Mouse (Mus musculus): ENCODE measurements around the gene Asgr1. TPM values are rescaled to one million over a fixed set of nuclear protein-coding genes. Genes with fewer than 3 reads are reported as not detected.

Asgr1 gene
- polyA plus RNA-seq, 1 experiment from 2014 or later, result 0.46 TPM

GRCm38 (mm10) chr11:70020022-70020631, 33.8 kb upstream of the Asgr1 start:
- no peaks in the 10 kb centered on the region for H3K36me3 ChIP-seq (replicated peaks; ENCODE audit: control insufficient read depth, insufficient read depth, low read depth, low read length)
- peaks cover 11% of the 10 kb centered on the region for H3K4me1 ChIP-seq (ENCODE audit: control insufficient read depth, insufficient read depth, low read length)
- ATAC-seq (replicated peaks; ENCODE audit: insufficient number of reproducible peaks, low FRiP score, low TSS enrichment, low read depth), result no peak
- DNase-seq (ENCODE audit: low spot score), result no peak
- H3K27ac ChIP-seq (replicated peaks; ENCODE audit: low read depth, low read length), result peak overlapping the region; percentile 70
- 10% methylated on average over 8 of the region's 8 CpGs for WGBS
- no peaks in the 10 kb centered on the region for H3K9me3 ChIP-seq (replicated peaks; ENCODE audit: control insufficient read depth, low read length)
- H3K4me3 ChIP-seq (ENCODE audit: low read depth, low read length), result peak overlapping the region; percentile 20
- H3K9ac ChIP-seq (replicated peaks; ENCODE audit: low read length), result peak overlapping the region; percentile 41
- H3K4me2 ChIP-seq (ENCODE audit: low read depth, low read length), result peak overlapping the region; percentile 92
- no peaks in the 10 kb centered on the region for H3K27me3 ChIP-seq (ENCODE audit: control insufficient read depth, insufficient read depth, low read length)

DNA sequence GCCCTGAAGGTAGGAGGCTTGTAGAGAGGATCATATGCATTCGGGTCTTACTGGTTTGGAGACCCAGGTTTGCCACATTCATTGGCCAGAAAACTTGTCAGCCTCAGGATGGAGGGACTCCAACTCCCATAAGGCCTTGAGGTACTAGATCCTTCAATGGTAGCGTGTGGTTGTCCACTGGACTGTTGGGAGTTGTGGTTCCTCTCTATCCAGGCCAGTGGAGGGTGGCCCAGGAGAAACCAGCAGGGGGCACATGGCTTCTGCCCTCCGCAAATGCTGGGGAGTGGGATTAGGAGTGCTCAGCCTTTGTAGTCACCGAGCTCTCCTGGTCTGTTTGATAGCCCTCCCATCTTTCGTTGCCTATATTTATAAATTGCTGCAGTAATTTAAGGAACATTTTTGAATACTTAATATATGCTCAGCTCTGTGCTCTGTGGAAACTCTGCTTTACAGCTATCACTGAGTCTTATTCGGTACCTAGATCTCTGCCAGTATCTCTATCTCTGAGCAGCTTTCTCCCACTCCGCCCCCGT, 33.1 kb upstream of the Asgr1 start:
- Histone ChIP-seq H3K27me3 (ENCODE audit: control insufficient read depth, insufficient read depth, low read length) (no peaks in the 10 kb centered on the region), H3K9me3 (replicated peaks; ENCODE audit: control insufficient read depth, low read length) (no peaks in the 10 kb centered on the region), H3K36me3 (replicated peaks; ENCODE audit: control insufficient read depth, insufficient read depth, low read depth, low read length) (no peaks in the 10 kb centered on the region), H3K27ac (replicated peaks; ENCODE audit: low read depth, low read length) (no peak overlapping the region; the same call in none of the 2 replicates), H3K4me2 (ENCODE audit: low read depth, low read length) (peak overlapping the region; percentile 92), H3K4me1 (ENCODE audit: control insufficient read depth, insufficient read depth, low read length) (peaks cover 11% of the 10 kb centered on the region), H3K9ac (replicated peaks; ENCODE audit: low read length) (peak overlapping the region; percentile 39; the same call in 1 of the 2 replicates), H3K4me3 (ENCODE audit: low read depth, low read length) (peak overlapping the region; percentile 37)
- DNase-seq (ENCODE audit: low spot score), result peak; percentile 88
- ATAC-seq (replicated peaks; ENCODE audit: insufficient number of reproducible peaks, low FRiP score, low TSS enrichment, low read depth), result peak; percentile 82
- under 1% methylated on average over 8 of the region's 8 CpGs for WGBS

GRCm38 (mm10) chr11:70021264-70022132, 32.4 kb upstream of the Asgr1 start:
- peak; percentile 59 for ATAC-seq (replicated peaks; ENCODE audit: insufficient number of reproducible peaks, low FRiP score, low TSS enrichment, low read depth)
- Histone ChIP-seq H3K27ac (replicated peaks; ENCODE audit: low read depth, low read length) (no peak overlapping the region; the same call in 1 of the 2 replicates), H3K9me3 (replicated peaks; ENCODE audit: control insufficient read depth, low read length) (no peaks in the 10 kb centered on the region), H3K4me1 (ENCODE audit: control insufficient read depth, insufficient read depth, low read length) (peaks cover 11% of the 10 kb centered on the region), H3K9ac (replicated peaks; ENCODE audit: low read length) (peak overlapping the region; percentile 39; the same call in 1 of the 2 replicates), H3K36me3 (replicated peaks; ENCODE audit: control insufficient read depth, insufficient read depth, low read depth, low read length) (no peaks in the 10 kb centered on the region), H3K4me3 (ENCODE audit: low read depth, low read length) (peak overlapping the region; percentile 37), H3K4me2 (ENCODE audit: low read depth, low read length) (peak overlapping the region; percentile 92), H3K27me3 (ENCODE audit: control insufficient read depth, insufficient read depth, low read length) (no peaks in the 10 kb centered on the region)
- 1% methylated on average over 40 of the region's 40 CpGs for WGBS
- peak; percentile 100 for DNase-seq (ENCODE audit: low spot score)

DNA sequence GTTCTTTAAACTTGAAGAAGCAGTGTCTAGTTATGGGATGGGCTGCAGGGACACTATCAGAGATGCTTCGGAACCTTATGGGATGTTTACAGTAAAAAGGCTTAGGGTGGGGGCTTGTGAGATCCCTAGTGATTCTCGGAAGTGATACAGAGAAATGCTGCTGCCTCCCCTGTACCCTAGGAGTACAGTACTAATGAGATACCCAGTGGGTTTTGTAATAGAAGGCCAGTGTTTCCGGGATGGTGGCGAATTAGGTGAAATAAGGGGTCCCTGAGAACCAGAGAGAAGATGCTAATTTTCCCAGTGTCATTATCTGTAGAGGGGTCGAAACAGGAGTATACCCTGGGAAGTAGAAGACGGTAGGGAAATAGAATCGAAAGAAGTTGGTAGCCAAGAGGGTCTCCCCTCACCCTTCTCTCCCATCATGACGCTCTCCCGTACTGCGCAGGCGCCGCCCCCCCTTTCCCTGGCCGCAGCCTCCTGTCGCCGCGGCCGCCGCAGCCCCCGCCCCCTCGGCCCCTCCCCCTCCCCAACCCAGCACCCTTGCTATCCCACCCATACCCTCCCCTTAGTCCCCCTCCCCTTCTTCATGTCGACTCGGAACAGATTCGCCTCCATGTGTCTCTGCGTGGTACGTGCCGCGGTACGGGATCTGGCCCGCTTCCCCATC, 30.3 kb upstream of the Asgr1 start:
- 3% methylated on average over 26 of the region's 29 CpGs for WGBS
- no peaks in the 10 kb centered on the region for H3K9me3 ChIP-seq (replicated peaks; ENCODE audit: control insufficient read depth, low read length)
- peak; percentile 68 for DNase-seq (ENCODE audit: low spot score)
- peak overlapping the region; percentile 31 for H3K4me3 ChIP-seq (ENCODE audit: low read depth, low read length)
- H3K27ac ChIP-seq (replicated peaks; ENCODE audit: low read depth, low read length), result no peak overlapping the region
- H3K36me3 ChIP-seq (replicated peaks; ENCODE audit: control insufficient read depth, insufficient read depth, low read depth, low read length), result no peaks in the 10 kb centered on the region
- ATAC-seq (replicated peaks; ENCODE audit: insufficient number of reproducible peaks, low FRiP score, low TSS enrichment, low read depth), result no peak
- H3K4me2 ChIP-seq (ENCODE audit: low read depth, low read length), result peak overlapping the region; percentile 62
- H3K4me1 ChIP-seq (ENCODE audit: control insufficient read depth, insufficient read depth, low read length), result peaks cover 15% of the 10 kb centered on the region
- peak overlapping the region; percentile 29; the same call in 1 of the 2 replicates for H3K9ac ChIP-seq (replicated peaks; ENCODE audit: low read length)
- H3K27me3 ChIP-seq (ENCODE audit: control insufficient read depth, insufficient read depth, low read length), result no peaks in the 10 kb centered on the region

DNA sequence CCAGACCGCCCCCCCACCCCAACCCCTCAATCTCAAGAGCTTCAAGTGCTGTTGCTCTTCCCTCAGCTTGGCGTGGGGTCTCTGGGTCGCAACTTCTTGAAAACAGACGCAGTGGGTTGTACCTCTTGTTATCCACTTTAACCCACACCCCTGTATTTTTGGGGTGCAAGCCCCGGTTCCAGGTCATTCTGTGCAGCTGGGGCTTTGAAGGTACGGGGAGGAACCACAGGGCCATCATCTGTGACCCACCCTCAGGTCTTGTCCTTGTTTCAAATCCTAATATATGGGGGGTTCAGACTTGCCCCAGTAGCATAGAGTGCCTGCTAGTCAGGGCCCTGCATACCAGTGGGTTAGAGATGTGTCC, 29.8 kb upstream of the Asgr1 start:
- WGBS, result 17% methylated on average over 6 of the region's 6 CpGs
- Histone ChIP-seq H3K4me2 (ENCODE audit: low read depth, low read length) (peak overlapping the region; percentile 62), H3K9ac (replicated peaks; ENCODE audit: low read length) (peak overlapping the region; percentile 29; the same call in 1 of the 2 replicates), H3K4me1 (ENCODE audit: control insufficient read depth, insufficient read depth, low read length) (peaks cover 15% of the 10 kb centered on the region), H3K9me3 (replicated peaks; ENCODE audit: control insufficient read depth, low read length) (no peaks in the 10 kb centered on the region), H3K27ac (replicated peaks; ENCODE audit: low read depth, low read length) (no peak overlapping the region), H3K4me3 (ENCODE audit: low read depth, low read length) (peak overlapping the region; percentile 31), H3K27me3 (ENCODE audit: control insufficient read depth, insufficient read depth, low read length) (no peaks in the 10 kb centered on the region), H3K36me3 (replicated peaks; ENCODE audit: control insufficient read depth, insufficient read depth, low read depth, low read length) (no peaks in the 10 kb centered on the region)
- DNase-seq (ENCODE audit: low spot score) (no peak), ATAC-seq (replicated peaks; ENCODE audit: insufficient number of reproducible peaks, low FRiP score, low TSS enrichment, low read depth) (no peak)

- no peak overlapping the region for H3K9ac ChIP-seq (replicated peaks; ENCODE audit: low read length)
- H3K4me2 ChIP-seq (ENCODE audit: low read depth, low read length), result peak overlapping the region; percentile 40
- 0 out of 2 replicates have a peak overlapping the region, but pooled peaks have one; percentile 16 for H3K27ac ChIP-seq (replicated peaks; ENCODE audit: low read depth, low read length)
- H3K27me3 ChIP-seq (ENCODE audit: control insufficient read depth, insufficient read depth, low read length), result no peaks in the 10 kb centered on the region
- peaks cover 13% of the 10 kb centered on the region for H3K4me1 ChIP-seq (ENCODE audit: control insufficient read depth, insufficient read depth, low read length)
- 4% methylated on average over 18 of the region's 19 CpGs for WGBS
- ATAC-seq (replicated peaks; ENCODE audit: insufficient number of reproducible peaks, low FRiP score, low TSS enrichment, low read depth) (peak; percentile 41), DNase-seq (ENCODE audit: low spot score) (peak; percentile 76)
- peaks cover 8% of the 10 kb centered on the region for H3K36me3 ChIP-seq (replicated peaks; ENCODE audit: control insufficient read depth, insufficient read depth, low read depth, low read length)
- peak overlapping the region; percentile 7; the same call in 1 of the 2 replicates for H3K4me3 ChIP-seq (ENCODE audit: low read depth, low read length)
- no peaks in the 10 kb centered on the region for H3K9me3 ChIP-seq (replicated peaks; ENCODE audit: control insufficient read depth, low read length)
Observed at GRCm38 (mm10) chr11:70026689-70027088, 27.2 kb upstream of the Asgr1 start.

GRCm38 (mm10) chr11:70027397-70027796, 26.5 kb upstream of the Asgr1 start:
- Histone ChIP-seq H3K9me3 (replicated peaks; ENCODE audit: control insufficient read depth, low read length) (no peaks in the 10 kb centered on the region), H3K4me2 (ENCODE audit: low read depth, low read length) (peak overlapping the region; percentile 40; the same call in 1 of the 2 replicates), H3K36me3 (replicated peaks; ENCODE audit: control insufficient read depth, insufficient read depth, low read depth, low read length) (peaks cover 9% of the 10 kb centered on the region), H3K9ac (replicated peaks; ENCODE audit: low read length) (peak overlapping the region; percentile 18; the same call in 1 of the 2 replicates), H3K4me3 (ENCODE audit: low read depth, low read length) (no peak overlapping the region), H3K27me3 (ENCODE audit: control insufficient read depth, insufficient read depth, low read length) (no peaks in the 10 kb centered on the region), H3K4me1 (ENCODE audit: control insufficient read depth, insufficient read depth, low read length) (peaks cover 13% of the 10 kb centered on the region), H3K27ac (replicated peaks; ENCODE audit: low read depth, low read length) (no peak overlapping the region)
- ATAC-seq (replicated peaks; ENCODE audit: insufficient number of reproducible peaks, low FRiP score, low TSS enrichment, low read depth) (no peak), DNase-seq (ENCODE audit: low spot score) (no peak)
- WGBS, result 40% methylated on average over 9 of the region's 9 CpGs
